24 mouse cellular contexts compared by ENCODE assay signal in genomic region chr17:8498655-8499054, GRCm38 (mm10). TPM values are rescaled to one million over a fixed set of nuclear protein-coding genes. Genes with fewer than 3 reads are reported as not detected.
DNase-seq lines count a peak whose midpoint lies in the region; ATAC-seq and TF ChIP-seq lines count a peak whose summit lies in the region.
"Had no signal": no experiment of that assay in that cellular context is flagged by ENCODE, and none has a peak within 500 bp of the region (broad histone marks: within the 10 kb centered on the region; RNA-seq: fewer than 3 reads in every experiment).

No protein-coding gene starts in this region.

- no peak overlapping the region for H3K4me3 ChIP-seq in liver, postnatal 0 days (ENCODE audit: low read depth, low read length)
- H3K4me3 ChIP-seq: embryonic facial prominence, embryonic 12.5 days; embryonic facial prominence, embryonic 15.5 days; erythroblast, embryonic 14.5 days; forebrain, embryonic 10.5 days; forebrain, embryonic 12.5 days had no signal

- TF ChIP-seq CTCF in liver, postnatal 0 days (IDR thresholded peaks at IDR 0.05; ENCODE audit: low read depth): no peak

- H3K36me3 ChIP-seq in liver, postnatal 0 days (replicated peaks; ENCODE audit: insufficient read depth, low read length): no peaks in the 10 kb centered on the region
- H3K36me3 ChIP-seq: embryonic facial prominence, embryonic 12.5 days; embryonic facial prominence, embryonic 15.5 days; forebrain, embryonic 10.5 days; forebrain, embryonic 12.5 days had no signal

- peak overlapping the region; percentile 4; the same call in 1 of the 2 replicates for H3K4me2 ChIP-seq in liver, postnatal 0 days (ENCODE audit: low read depth, low read length)
- H3K4me2 ChIP-seq: embryonic facial prominence, embryonic 12.5 days; embryonic facial prominence, embryonic 15.5 days; forebrain, embryonic 12.5 days had no signal

- no peaks in the 10 kb centered on the region for H3K4me1 ChIP-seq in liver, postnatal 0 days (ENCODE audit: insufficient read depth)
- H3K4me1 ChIP-seq: forebrain, embryonic 10.5 days; forebrain, embryonic 12.5 days had no signal

- H3K27me3 ChIP-seq in liver, postnatal 0 days (ENCODE audit: insufficient read depth, low read length): no peaks in the 10 kb centered on the region
- H3K27me3 ChIP-seq: embryonic facial prominence, embryonic 12.5 days; forebrain, embryonic 12.5 days had no signal

- WGBS in liver, postnatal 0 days (ENCODE audit: insufficient replicate concordance): 33% methylated on average over 5 of the region's 5 CpGs

- TF ChIP-seq EP300 in liver, postnatal 0 days (IDR thresholded peaks at IDR 0.05; ENCODE audit: low read depth): no peak

- H3K9me3 ChIP-seq in liver, postnatal 0 days (ENCODE audit: low read length): no peaks in the 10 kb centered on the region
- H3K9me3 ChIP-seq: embryonic facial prominence, embryonic 12.5 days; embryonic facial prominence, embryonic 15.5 days; forebrain, embryonic 10.5 days; forebrain, embryonic 12.5 days had no signal

- H3K9ac ChIP-seq in liver, postnatal 0 days (replicated peaks): no peak overlapping the region
- H3K9ac ChIP-seq: embryonic facial prominence, embryonic 12.5 days; embryonic facial prominence, embryonic 15.5 days; forebrain, embryonic 12.5 days had no signal

- no peak for ATAC-seq in liver, postnatal 0 days
- peak; percentile 46 for ATAC-seq in common myeloid progenitor, adult 5-6 weeks (replicated peaks; ENCODE audit: low read depth, poor library complexity, severe bottlenecking)
- ATAC-seq in hematopoietic stem cell, adult 5-6 weeks (replicated peaks in 1 of 2; ENCODE audit: insufficient read depth in 1 of 2, low FRiP score in 2 of 2, low TSS enrichment in 1 of 2, low read depth in 1 of 2, poor library complexity in 2 of 2, severe bottlenecking in 2 of 2): peak; percentile 85
- peak; percentile 60 for ATAC-seq in megakaryocyte progenitor cell, adult 5-6 weeks (replicated peaks; ENCODE audit: poor library complexity)
- ATAC-seq: forebrain, embryonic 14.5 days; forebrain, embryonic 16.5 days had no signal

- H3K27ac ChIP-seq in liver, postnatal 0 days (ENCODE audit: low read depth): peak overlapping the region; percentile 55; the same call in 1 of the 2 replicates
- H3K27ac ChIP-seq: forebrain, embryonic 10.5 days; forebrain, embryonic 12.5 days had no signal

- no peak for DNase-seq in liver, postnatal 0 days
- DNase-seq in liver: no peak
- no peak for DNase-seq in right cerebral cortex, postnatal 4 days
- no peak for DNase-seq in spleen, adult 12 weeks (ENCODE audit: low spot score)
- no peak for DNase-seq in layer of hippocampus, postnatal 36 days
- DNase-seq: adrenal gland, adult 2 months; adrenal gland, postnatal 10 days; adrenal gland, postnatal 25 days; cerebellum, adult 11-12 months; cerebellum, adult 2 months; cerebellum, adult 9-10 months; cerebellum, postnatal 10 days; cerebellum, postnatal 25 days; embryo, embryonic 11 days had no signal

RNA-seq across cellular contexts. Expression of gene Pde10a, which starts 26.5 kb away (rescaled TPM):
- 0.90 and 1.0 TPM in 2 replicates for polyA plus RNA-seq in liver, postnatal 0 days (2015; fragmentation: Nextera tagmentation; extraction: Ambion mirVana)
- total RNA-seq in common myeloid progenitor, adult 5-6 weeks (2017): 8.4 and 16.1 TPM in 2 replicates
- 0.84 and 0.94 TPM in 2 replicates for total RNA-seq in hematopoietic stem cell, adult 5-6 weeks (2017)
- 0.10 TPM in 1 of 2 replicates, not detected in the other for total RNA-seq in megakaryocyte progenitor cell, adult 5-6 weeks (2015)
- 0.04 TPM in 1 of 2 replicates, not detected in the other for total RNA-seq in megakaryocyte progenitor cell, adult 5-6 weeks (2017)
- 10 to 100 TPM; 61.6 to 68.7 TPM for total RNA-seq in layer of hippocampus, postnatal 36 days (2021)
- polyA plus RNA-seq: erythroblast, embryonic 14.5 days had no signal
